Mouse (Mus musculus) liver, embryonic 14.5 days (tissue): ENCODE results near the gene Gcc1. TPM values are rescaled to one million over a fixed set of nuclear protein-coding genes. Genes with fewer than 3 reads are reported as not detected.

Source experiments
- ATAC-seq: fragments of 200-750 bp; cut with Nextera tagmentation; 2 replicates; pipeline ENCODE4 v1.8.0; 2017; ENCODE audit warnings: moderate number of reproducible peaks, mild to moderate bottlenecking, moderate library complexity; ENCODE audit not compliant: insufficient read depth
- DNase-seq, 3 experiments: peaks; one replicate each; pipeline ENCODE4 v3.0.0-alpha.2; 2012 to 2013; ENCODE audit warnings: low read depth in 3 of 3, low spot score in 3 of 3
- H3K27ac ChIP-seq: fragments of 300-500 bp; sonication (generic); 2 replicates; pipeline ENCODE4 v1.5.1; 2014; ENCODE audit warnings: moderate library complexity, mild to moderate bottlenecking, control low read depth, inconsistent platforms
- H3K27me3 ChIP-seq: fragments of 300-500 bp; sonication (generic); 2 replicates; pipeline ENCODE4 v1.6.1; 2014; ENCODE audit warnings: mild to moderate bottlenecking, low read length, moderate library complexity; ENCODE audit not compliant: control insufficient read depth, insufficient read depth
- H3K36me3 ChIP-seq: fragments of 300-500 bp; sonication (generic); replicated peaks from 2 replicates; pipeline ENCODE4 v1.6.1; 2014; ENCODE audit warnings: low read depth; ENCODE audit not compliant: control insufficient read depth, insufficient read depth
- H3K4me1 ChIP-seq, 2 experiments: fragments of 200-500 bp in 1 of 2; fragments of 300-500 bp in 1 of 2; sonication (generic) in 1 of 2; replicated peaks; 2 replicates each; pipeline ENCODE4 v1.6.1; 2012 to 2014; ENCODE audit warnings: antibody characterized with exemption in 1 of 2, inconsistent platforms in 1 of 2, low read length in 1 of 2; ENCODE audit not compliant: control insufficient read depth in 2 of 2, insufficient read depth in 2 of 2
- H3K4me2 ChIP-seq: fragments of 300-500 bp; sonication (generic); 2 replicates; pipeline ENCODE4 v1.6.1; 2014; ENCODE audit warnings: low read depth, mild to moderate bottlenecking, control low read depth, moderate library complexity
- H3K4me3 ChIP-seq, 2 experiments: fragments of 200-500 bp in 1 of 2; fragments of 300-500 bp in 1 of 2; sonication (generic) in 1 of 2; 2 replicates each; pipeline ENCODE4 v1.5.1; 2012 to 2014; ENCODE audit warnings: low read depth in 2 of 2, low read length in 2 of 2, mild to moderate bottlenecking in 2 of 2, control low read depth in 1 of 2, inconsistent platforms in 1 of 2, moderate library complexity in 1 of 2; ENCODE audit not compliant: insufficient read depth in 1 of 2
- H3K9ac ChIP-seq: fragments of 300-500 bp; sonication (generic); replicated peaks from 2 replicates; pipeline ENCODE4 v1.6.1; 2014; ENCODE audit warnings: mild to moderate bottlenecking, control low read depth, moderate library complexity
- H3K9me3 ChIP-seq: fragments of 300-500 bp; sonication (generic); 2 replicates; pipeline ENCODE4 v1.6.1; 2016; ENCODE audit warnings: low read length, mixed read lengths; ENCODE audit not compliant: control insufficient read depth
- CTCF ChIP-seq: IDR thresholded peaks from 2 replicates; pipeline ENCODE4 v1.5.1; 2016; ENCODE audit warnings: antibody characterized with exemption, low read depth, control low read depth
- EP300 ChIP-seq: IDR thresholded peaks from 2 replicates; pipeline ENCODE4 v1.6.1; 2016; ENCODE audit warnings: antibody characterized with exemption, low read depth
- WGBS: fragments of 180-500 bp; shearing (Covaris S2); extraction: QIAGEN DNeasy Blood & Tissue Kit; methylation state at CpG from one replicate; pipeline ENCODE4 v1.1.7; 2014; ENCODE audit not compliant: insufficient replicate concordance; 5-methylcytosine and 5-hydroxymethylcytosine counted together
- polyA plus RNA-seq, 2 experiments: library from polyadenylated mRNA; depleted of rRNA in 1 of 2; stranded (reverse) in 1 of 2; unstranded in 1 of 2; fragments of >200 nt; fragmentation: Nextera tagmentation in 1 of 2; extraction: Ambion mirVana in 1 of 2; gene quantifications; 2 replicates each; pipeline versions ENCODE4 v1.2.1 to v1.2.3; 2012 to 2014

Gcc1 gene
- polyA plus RNA-seq, 2 experiments: 2.3 to 2.9 TPM

GRCm38 (mm10) chr6:28423313-28423712, 4.9 kb downstream of the Gcc1 start, which contains the start of gene Arf5:
Arf5 (plus strand) TSS chr6:28423560.
- Histone ChIP-seq H3K27me3 (no peaks in the 10 kb centered on the region), H3K4me2 (peak within 1 kb of the TSS; percentile 87), H3K9ac (peak within 1 kb of the TSS; percentile 99), H3K4me1 (peaks cover 27 to 28% of the 10 kb centered on the region in 2 experiments), H3K27ac (peak within 1 kb of the TSS; percentile 77), H3K9me3 (no peaks in the 10 kb centered on the region), H3K36me3 (peaks cover 31% of the 10 kb centered on the region), H3K4me3 (peak within 1 kb of the TSS; percentile 84 to 96)
- DNase-seq (peak; percentile 68 to 74 (median 72)), ATAC-seq (peak; percentile 53)
- no peak for TF ChIP-seq EP300
- no peak for TF ChIP-seq CTCF
- WGBS: 2% methylated on average over 34 of the region's 42 CpGs

GRCm38 (mm10) chr6:28422651-28423290, 5.4 kb downstream of the Gcc1 start:
- 60% methylated on average over 15 of the region's 15 CpGs for WGBS
- H3K9ac ChIP-seq: peak overlapping the region; percentile 99
- peaks cover 27 to 28% of the 10 kb centered on the region in 2 experiments for H3K4me1 ChIP-seq
- ATAC-seq (no peak), DNase-seq (no peak)
- peaks cover 36% of the 10 kb centered on the region for H3K36me3 ChIP-seq
- H3K9me3 ChIP-seq: no peaks in the 10 kb centered on the region
- peak overlapping the region; percentile 85 for H3K4me2 ChIP-seq
- TF ChIP-seq EP300: no peak
- TF ChIP-seq CTCF: no peak
- H3K4me3 ChIP-seq: peak overlapping the region in 1 of 2 experiments; percentile 96; a peak in 3 of 4 replicates
- H3K27me3 ChIP-seq: no peaks in the 10 kb centered on the region
- H3K27ac ChIP-seq: peak overlapping the region; percentile 62

GRCm38 (mm10) chr6:28421469-28422000, 6.7 kb downstream of the Gcc1 start:
- under 1% methylated on average over 27 of the region's 27 CpGs for WGBS
- TF ChIP-seq CTCF (peak; percentile 96), EP300 (no peak)
- Histone ChIP-seq H3K4me2 (peak overlapping the region; percentile 87), H3K9ac (peak overlapping the region; percentile 82), H3K27ac (peak overlapping the region; percentile 81), H3K4me3 (peak overlapping the region; percentile 75 to 76), H3K27me3 (no peaks in the 10 kb centered on the region), H3K4me1 (peaks cover 27 to 28% of the 10 kb centered on the region in 2 experiments), H3K9me3 (no peaks in the 10 kb centered on the region), H3K36me3 (peaks cover 36% of the 10 kb centered on the region)
- DNase-seq: peak; percentile 91 to 97 (median 96)
- ATAC-seq: peak; percentile 85

- Histone ChIP-seq H3K36me3 (peaks cover 30% of the 10 kb centered on the region), H3K9me3 (no peaks in the 10 kb centered on the region), H3K27ac (peak overlapping the region; percentile 81), H3K4me2 (peak overlapping the region; percentile 87), H3K4me3 (peak overlapping the region; percentile 75 to 76), H3K4me1 (peaks cover 27 to 28% of the 10 kb centered on the region in 2 experiments), H3K9ac (peak overlapping the region; percentile 82), H3K27me3 (no peaks in the 10 kb centered on the region)
- ATAC-seq (no peak), DNase-seq (no peak)
- WGBS: 22% methylated on average over 13 of the region's 13 CpGs
- TF ChIP-seq CTCF (no peak), EP300 (no peak)
Observed at GRCm38 (mm10) chr6:28420865-28421264, 7.3 kb downstream of the Gcc1 start.

GRCm38 (mm10) chr6:28420361-28420760, 7.8 kb downstream of the Gcc1 start:
- peak overlapping the region; percentile 75 to 76 for H3K4me3 ChIP-seq
- no peaks in the 10 kb centered on the region for H3K9me3 ChIP-seq
- peaks cover 23 to 28% of the 10 kb centered on the region in 2 experiments for H3K4me1 ChIP-seq
- H3K4me2 ChIP-seq: peak overlapping the region; percentile 87
- ATAC-seq (no peak), DNase-seq (no peak)
- WGBS: 68% methylated on average over 17 of the region's 17 CpGs
- peak overlapping the region; percentile 82 for H3K9ac ChIP-seq
- no peak overlapping the region for H3K27ac ChIP-seq
- no peaks in the 10 kb centered on the region for H3K27me3 ChIP-seq
- no peak for TF ChIP-seq EP300
- no peak for TF ChIP-seq CTCF
- H3K36me3 ChIP-seq: peaks cover 25% of the 10 kb centered on the region
